Mouse (Mus musculus) heart, adult 11 months (tissue): ENCODE results near the gene Slc38a6.
A peak's percentile ranks its signal among the peaks of the same experiment; 100 is the strongest.

Experiments used
- DNase-seq: peaks from one replicate; pipeline ENCODE4 v3.0.0; 2022

The Slc38a6 gene

DNA sequence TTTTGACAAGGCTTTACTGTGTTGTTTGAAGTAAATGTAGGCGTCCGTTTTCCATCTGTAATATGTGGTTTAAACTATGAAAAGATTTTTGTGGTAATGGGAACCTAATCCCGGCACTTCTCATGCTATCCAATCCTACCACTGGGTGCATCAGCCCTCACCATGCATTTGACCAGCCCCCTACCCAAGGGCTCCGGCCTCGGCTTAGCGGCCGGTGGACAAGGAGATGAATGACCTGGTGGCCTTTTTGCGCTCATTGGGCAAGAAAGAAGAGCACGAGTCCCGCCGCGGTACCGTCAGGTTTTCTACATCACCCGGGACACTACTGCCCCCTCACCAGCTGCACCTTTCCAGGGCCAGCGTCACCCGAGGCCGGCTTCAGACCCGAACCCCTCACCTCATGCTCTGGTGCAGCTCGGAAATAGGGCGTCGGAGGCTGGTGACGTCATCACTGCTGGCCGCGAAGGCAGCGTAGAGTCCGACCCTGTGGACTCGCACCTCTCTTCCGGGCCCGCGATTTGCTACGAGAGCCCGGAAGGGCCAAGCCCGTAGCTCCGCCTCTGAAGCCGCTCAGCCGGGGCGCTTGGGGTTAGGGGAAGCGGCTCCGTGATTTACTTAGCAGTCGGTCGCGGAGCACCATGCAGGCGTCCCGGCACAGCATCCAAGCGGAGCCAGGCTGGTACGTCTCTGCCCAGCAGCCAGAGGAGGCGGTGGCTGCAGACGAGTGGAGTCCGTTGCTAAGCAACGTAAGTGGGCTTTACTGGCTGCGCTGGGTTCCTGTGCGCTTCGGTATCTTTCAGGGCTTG is at the start of gene Slc38a6, which contains the start of gene Trmt5:
Slc38a6 (plus strand) TSS at position 493 of the 806 bp plus-strand sequence.
Trmt5 (minus strand) TSS at position 424 of the 806 bp plus-strand sequence.
- peak; percentile 100 for DNase-seq

DNA sequence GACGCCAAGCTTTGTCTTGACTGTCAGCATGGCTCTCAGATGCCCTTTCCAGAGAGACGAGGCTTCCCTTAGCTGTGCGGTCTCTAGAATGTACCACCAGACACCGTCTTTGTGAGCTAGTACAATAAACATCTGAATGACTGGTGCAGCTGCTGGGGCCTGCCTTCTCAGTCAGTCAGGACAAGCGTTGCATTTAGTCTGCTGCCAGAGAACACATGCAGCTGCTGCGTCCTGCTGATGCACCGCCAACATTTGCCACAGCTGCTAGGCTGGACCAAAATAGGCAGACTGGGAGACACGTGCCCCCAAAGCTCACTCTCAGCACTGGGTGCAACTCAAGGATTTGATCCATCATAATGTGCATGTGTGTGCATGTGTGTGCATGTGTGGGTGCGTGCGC is 44.6 kb upstream of the Slc38a6 start:
- no peak for DNase-seq

DNA sequence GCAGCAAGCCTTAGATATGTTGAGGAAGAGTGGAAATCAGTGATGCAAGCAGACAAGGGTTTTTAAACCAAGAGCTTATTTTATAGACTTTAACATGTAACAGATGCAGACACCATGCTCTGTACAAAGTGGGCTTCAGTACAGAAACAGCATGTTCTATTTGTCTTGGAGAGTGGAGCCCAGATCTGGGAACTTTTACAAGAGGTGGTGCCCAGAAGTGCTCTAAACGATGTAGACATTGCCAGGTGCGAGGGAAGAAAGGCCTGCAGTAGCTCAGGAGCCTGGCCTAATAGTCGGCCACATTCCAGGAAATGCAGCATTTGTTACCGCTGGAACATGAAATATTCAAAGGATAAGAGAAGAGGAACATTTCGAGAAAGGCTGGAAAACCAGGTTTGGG is 40.9 kb upstream of the Slc38a6 start:
- no peak for DNase-seq

DNA sequence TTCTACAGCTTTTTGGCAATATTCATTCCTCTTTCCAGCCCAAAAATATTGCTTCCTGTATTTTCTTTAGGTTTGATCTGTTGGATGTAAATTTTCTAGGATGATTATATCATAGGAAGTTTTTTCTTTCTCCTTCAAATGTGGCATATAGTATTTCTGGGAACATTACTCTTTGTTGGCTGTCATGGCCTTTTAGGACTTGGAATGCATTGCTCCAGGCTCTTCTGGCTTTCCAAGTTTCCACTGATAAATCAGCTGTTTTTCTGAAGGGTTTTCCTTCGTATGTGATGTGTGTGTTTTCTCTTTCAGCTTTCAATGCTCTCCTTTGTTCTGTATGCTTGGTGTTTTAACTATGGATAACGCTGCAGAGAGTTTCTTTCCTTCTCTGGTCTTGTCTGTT is 31.6 kb upstream of the Slc38a6 start:
- no peak for DNase-seq

DNA sequence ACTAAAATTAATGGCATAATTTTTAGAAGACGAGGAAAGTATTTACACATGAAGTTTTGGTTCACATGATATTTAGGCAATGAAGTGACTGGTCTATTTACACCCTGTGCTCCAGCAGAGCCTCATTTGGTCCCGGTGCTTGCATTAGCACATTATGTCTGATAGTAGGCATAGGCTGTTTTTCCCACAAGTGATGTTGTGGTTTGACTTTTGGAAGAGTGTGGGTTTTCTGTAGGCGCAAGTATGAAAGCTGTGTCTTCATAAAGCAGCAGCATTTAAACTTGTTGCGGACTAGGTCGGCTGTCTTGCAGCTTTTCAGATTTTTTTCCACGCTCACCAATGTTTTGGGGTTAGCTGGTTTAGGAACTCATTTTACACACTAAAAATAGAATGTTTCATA is 27.3 kb upstream of the Slc38a6 start:
- DNase-seq, result peak; percentile 35

DNA sequence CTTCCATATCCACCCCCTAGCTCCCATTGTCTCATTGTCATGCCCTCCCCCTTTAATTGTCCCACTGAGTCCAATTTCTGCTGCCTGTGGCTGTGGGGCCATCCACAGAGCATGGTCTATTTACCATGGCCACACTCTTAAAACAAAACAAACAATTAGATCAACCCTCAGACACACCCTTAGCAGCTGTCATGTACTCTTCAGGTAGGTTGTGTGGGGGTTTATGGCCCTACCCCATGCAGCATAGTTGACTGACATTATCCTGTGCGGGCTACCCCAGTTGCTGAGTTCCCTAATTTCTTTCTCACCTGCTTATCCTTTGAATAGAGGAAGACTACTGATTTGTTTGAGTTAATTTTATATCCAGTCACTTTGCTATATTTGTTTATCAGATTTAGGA is 26.2 kb upstream of the Slc38a6 start:
- DNase-seq, result peak; percentile 52

DNA sequence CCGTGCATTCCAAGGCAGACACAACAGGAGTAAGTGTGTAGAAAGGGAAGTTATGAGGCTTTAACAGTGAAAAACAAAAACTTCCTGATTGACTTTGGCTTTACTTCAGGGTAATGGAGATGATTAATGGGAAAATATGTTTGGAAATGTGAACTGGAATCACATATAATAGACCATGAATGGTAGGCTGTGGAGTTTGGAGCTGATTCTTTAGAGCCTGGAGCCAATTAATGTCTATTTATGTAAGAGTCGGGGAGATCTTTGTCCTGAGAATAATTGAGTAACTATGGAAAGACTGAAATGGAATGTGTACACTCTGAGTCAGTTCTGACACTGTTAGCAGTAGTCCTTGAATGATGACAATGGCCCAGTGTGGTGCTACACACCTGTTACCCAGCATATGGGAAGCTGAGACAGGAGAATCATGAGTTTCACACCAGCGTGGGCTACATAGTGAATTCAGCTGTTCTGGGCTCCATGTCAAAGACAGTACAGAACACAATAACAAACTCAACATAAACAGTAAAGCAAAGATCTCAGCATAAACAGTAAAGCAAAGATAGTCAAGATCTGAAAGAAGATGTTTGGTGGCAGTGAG is 21.1 kb upstream of the Slc38a6 start:
- peak; percentile 10 for DNase-seq

DNA sequence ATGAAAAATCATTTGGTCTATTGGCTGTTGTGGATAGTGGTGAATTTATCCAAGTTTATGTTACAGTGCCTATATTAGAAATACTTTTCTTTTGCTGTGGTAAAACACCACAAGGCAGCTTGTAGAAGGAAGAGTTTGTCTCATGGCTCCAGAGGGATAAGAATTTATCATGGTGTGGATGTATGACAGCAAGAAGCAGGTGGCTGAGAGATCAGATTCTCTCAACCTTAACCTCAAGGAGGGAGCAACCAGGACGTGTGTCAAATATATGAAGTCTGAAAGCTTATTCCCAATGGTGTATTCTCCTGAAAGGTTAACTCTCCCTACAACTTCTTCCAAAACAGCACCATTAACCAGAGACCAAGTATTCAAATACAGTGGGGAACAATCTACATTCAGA is 20.0 kb upstream of the Slc38a6 start:
- no peak for DNase-seq

DNA sequence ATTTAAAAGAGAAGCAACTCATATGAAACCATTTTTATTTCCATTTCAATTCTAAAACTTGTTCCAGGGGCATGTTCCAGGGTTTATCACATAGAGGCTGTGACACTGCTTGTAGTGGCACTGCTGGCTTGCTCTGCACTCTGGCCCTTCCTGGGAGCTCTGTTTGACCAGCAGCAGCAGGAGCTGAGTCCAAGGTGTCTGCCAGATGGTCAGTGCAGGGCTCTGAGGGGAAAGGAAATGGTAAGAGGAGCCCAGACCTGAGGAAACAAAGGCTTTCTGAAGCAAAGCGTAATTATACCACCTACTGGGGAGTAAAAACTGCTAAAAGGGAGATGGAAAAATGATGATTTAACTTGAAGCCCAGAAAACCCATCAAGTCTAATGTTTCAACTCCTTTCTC is 18.1 kb upstream of the Slc38a6 start:
- DNase-seq, result peak; percentile 77

DNA sequence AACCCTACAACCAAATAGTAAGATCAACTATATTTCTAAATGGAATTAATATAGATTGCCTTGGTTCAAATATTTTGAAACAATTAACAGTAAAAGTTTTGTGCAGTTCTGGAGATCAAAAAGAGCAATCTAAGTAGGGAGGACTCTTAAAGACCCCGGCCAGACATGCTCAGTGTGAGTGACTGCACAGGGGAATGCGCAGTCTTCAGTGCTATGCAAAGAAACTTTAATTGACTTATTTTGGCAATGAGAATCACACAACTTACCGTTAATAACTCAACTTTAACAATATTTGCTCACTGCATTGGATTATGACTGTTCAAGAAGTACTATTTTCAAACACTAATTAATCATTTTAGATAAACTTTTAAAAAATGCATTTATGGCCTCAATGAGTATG is 17.0 kb upstream of the Slc38a6 start:
- DNase-seq, result no peak

DNA sequence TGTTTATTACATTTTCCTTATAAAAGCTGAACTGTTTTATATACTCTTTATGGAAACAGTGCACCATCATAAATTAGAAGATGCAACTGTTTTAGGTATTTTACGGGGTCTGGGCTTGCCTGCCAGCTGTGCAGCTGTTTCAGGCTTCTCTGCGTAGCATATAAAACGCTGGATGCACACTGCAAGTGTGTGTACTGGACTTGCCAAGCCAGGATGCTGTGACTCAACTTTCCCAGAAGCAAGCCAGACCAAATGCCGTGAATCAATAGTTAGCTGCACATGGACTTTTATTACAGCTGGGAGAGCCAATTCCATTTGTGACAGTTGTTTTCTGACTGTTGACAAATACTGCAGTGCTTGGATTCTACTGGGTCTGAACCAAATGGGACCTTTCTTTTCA is 16.6 kb upstream of the Slc38a6 start:
- DNase-seq, result peak; percentile 92

DNA sequence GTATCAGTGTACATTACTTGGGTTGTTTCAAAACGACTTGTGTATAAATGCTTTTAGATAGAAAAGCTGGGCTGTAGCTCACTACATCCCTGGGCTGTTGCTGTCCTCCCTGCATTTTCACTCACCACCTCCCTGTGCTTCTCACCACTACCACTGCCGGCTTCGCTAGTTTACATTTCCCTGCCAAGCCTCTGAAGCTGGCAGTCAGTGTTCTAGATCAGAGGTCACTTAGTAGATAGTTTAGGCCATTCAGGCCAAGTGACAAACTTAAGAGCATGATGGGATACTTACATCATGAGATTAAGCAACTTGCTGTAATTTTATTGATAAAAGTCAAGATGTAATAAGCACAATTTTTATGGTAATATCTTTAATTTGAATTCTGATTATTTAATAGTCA is 11.7 kb upstream of the Slc38a6 start:
- DNase-seq, result peak; percentile 90

DNA sequence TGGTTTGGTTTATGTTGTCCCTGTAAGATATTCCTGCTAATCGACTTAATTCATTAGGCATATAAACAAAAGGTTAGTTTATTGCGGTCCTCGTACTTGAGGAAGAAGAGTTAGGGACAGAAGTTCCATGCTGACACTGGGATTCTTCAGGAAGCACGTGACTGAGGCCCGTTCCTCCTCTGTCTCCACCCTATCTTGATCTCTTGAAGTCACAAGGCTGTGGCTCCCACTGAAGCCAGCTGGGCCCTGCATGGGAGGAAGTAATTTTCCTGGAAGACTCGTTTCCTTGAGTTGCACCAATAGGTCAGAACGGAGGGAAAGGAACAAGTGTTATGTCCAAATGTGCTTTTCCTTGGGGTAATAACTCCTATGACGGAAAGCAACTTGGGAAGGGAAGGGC is 1.0 kb downstream of the Slc38a6 start:
- peak; percentile 98 for DNase-seq

DNA sequence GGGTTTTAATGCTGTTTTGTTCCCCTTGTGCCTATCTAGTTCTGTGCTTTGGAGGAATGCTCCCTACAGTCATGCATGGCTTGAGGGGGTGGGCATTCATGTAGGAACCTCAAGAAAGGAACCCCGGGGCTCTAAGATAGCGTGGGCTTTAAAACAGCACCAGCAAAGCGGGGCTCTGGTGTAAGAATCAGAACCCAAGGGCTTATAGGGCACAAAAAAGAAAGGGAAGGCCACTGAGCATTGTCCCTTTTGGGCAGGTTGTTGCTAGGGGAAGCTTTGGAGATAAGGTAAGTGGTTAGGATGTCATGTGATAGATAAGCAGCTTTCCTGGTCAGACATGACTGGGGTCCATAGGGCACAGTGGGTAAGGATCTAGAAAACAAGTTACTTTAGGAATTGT is 2.0 kb downstream of the Slc38a6 start:
- DNase-seq, result peak; percentile 76

DNA sequence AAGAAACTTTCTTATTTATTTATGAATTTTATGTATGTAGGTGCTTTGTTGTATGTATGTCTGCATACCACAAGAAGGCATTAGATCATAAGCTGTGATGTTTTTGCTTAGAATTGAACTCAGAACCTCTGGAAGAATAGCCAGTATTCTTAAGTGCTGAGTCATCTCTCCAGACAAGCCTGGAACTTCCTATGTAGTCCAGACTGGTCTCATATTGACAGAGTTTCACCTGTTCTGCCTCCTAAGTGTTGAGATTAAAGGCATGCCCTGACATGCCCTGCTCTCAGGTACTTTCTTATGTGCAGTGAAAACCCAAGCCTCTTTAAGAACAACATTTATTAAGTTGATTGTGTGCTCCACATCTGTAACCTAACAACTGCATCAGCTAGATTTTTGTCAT is 8.3 kb downstream of the Slc38a6 start:
- DNase-seq, result peak; percentile 51

DNA sequence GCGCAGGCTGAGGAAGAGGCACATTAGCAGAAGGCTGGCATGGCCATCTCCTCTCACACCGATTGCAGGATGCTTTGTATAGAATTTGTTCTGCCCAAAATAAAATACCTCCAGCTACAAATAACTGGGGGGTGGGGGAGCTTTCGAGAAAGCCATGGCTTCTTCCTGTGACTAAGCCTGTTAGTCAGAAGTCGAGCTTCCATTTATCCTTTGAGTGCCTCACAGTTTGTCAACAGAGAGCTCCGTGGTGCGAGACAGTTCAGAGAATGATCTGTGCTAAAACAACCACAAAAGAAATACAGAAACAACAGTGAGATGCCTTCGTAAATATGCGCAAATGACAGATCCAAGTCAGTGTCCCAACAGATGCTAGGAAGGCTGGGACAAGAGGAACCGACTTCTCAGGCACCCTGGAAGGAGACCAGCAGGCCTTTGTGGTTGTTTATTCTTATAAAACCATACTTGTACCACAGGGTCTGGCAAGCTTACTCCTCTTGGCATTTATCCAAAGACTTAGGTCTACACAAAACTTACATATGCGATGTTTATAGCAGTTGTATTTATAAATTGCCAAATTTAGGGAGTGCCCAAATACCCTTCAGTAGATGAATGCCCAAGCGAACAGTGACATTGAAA is 9.0 kb downstream of the Slc38a6 start:
- DNase-seq, result peak; percentile 49

DNA sequence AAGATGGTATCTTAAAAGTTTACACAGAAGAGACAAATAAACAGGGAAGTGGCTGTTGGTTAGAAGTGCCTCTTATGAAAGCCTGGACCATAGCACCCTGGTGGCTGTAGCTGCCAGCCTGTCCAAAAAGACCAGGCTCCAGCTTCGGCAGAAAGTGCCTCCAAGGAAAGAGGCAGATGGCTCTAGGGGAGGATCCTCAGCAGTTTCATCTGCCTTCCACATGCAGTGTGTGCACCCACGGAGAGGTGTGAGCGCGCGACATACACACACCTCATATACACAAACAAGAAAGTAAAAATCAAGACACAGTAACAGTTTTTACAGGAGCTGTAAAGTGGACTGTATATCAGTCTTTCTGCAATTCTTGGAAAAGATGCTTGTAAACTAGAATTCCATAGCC is 12.0 kb downstream of the Slc38a6 start:
- DNase-seq, result peak; percentile 31

DNA sequence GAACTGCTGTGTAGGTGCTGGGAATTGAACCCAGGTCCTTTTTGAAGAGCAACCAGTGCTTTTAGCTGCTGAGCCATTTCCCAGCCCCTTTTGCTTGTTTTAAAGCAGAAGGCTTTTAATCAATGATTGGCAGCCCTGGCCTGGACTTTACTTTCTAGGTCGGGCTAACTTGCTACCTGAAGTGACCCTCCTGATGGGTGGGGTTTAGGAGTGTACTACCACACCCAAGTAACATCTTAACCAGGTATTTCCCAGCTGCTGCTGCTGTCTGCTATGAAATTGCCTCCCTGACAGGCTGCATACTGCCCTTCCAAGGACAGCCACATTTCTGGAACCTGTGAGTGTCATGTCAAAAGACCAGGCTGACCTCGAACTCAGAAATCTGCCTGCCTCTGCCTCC is 14.0 kb downstream of the Slc38a6 start:
- DNase-seq, result peak; percentile 93

DNA sequence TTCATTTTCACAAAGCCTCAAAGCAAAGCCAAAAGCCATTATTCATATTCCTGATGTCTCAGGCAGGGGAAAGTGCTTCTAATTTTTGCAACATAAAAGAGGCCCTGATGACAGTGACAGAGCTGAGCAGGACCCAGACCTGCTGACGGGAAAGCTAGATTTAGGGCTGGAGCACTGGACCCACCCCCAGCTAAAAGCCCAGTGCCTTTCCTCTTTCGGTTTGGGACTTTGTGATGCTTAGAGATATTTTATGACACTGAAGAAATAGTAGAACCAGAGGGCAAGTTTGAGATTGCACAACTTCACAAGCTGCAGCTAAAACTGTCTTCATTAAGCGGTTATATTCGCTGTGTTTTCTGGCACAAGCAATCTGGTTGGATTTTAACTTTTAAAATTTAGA is 18.1 kb downstream of the Slc38a6 start:
- peak; percentile 87 for DNase-seq

DNA sequence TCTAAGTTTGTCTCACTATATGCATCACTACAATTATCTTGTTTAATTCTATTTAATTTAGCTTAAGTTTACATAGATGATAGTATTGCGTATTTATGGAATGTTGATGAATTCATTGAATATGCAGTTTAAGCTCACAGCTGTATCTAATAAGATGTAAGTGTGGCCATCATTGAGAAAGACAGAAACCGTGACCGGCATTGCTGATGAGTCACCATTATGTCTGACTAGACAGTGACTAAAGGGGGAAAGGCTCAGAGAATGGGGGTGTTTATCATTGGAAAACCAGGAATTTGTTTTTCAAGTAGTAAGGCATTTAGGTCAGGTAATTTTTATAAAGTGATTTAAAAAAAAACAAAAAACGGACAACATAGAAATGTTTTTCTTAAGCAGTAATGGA is 21.2 kb downstream of the Slc38a6 start:
- peak; percentile 0 for DNase-seq

DNA sequence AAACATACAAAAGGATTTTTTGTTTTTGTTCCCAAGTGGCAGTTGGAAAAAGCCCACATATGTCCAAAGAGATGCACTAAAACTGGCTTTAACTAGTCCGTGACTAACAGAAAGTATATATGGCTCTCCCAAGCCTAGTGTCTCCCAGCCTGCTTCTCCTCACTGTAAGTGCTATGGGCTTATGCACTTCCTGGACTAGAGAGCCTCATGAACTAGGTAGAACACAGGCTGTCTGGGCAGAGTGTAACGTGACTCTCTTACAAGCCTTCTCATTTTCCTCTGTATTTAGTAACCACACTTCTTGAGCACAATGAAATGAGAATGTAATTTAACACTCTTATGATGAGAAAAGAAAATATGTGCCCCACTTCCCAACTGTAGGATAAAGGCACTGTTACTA is 22.1 kb downstream of the Slc38a6 start:
- DNase-seq, result peak; percentile 1

DNA sequence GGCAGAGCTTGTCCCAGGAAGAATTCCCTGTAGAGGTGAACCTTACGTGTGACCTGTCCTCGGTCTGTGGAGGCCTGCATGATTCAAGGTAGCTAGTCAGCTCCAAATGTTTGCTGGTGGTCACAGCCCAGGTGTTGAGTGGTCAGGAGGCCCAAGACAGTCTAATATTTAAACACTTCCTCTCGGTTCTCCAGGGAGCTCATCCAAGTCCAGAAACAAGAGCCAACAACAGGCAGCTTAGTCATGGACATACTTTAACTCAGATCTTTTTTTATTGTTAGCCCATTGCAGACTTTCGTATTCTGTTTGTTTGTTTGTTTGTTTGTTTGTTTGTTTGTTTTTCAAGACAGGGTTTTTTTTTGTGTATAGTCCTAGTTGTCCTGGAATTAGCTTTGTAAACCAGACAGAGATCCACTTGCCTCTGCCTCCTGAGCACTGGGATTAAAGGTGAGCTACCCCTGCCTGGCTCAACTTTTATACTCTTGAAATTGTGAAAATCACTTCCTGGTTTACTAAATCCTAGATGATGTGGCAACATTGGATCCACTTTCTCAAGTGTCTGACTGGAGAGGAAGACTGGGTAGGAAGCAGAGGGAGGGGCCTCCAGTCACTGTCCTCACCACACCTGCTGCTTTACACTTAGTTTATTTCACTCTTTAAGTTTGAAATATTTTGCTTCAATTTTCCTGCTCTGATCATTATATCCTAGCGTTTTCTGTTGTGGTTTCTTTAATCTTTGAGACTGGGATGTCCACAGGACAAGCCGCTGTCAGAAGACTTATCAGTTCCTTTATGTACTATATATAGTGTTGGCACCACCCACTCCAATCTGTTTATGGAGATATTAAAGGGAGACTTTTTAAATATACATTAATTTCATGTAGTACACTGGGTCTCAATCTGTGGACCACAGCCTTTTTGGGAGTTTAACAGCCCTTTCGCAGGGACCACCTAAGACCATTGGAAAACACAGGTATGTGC is 31.4 kb downstream of the Slc38a6 start:
- DNase-seq, result peak; percentile 77

DNA sequence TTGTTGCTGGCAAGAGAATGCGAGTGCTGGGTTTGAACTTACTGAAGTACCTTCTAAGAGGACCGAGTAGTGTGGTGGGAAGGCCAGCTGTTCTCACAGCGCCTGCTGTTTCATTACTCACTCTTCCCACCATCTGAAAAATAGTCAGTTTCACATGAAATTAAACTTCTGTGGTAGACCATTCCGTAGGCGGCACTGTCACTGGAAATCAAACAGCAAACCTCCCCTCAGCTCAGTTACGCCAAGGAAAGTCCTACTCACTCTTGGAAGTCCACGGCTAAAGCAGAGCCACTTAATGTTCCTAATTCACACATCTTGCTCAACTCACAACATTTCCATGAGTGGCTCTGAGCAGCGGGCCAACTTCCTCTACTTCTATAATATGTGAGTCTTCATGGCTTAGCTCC is 37.6 kb downstream of the Slc38a6 start:
- DNase-seq, result peak; percentile 93
